Mouse (Mus musculus) kidney, postnatal 0 days (tissue): Measurements from ENCODE around the gene Etfbkmt. TPM values are rescaled to one million over a fixed set of nuclear protein-coding genes. Genes with fewer than 3 reads are reported as not detected.

Experiments used
- ATAC-seq: fragments of 200-750 bp; cut with Nextera tagmentation; replicated peaks from 2 replicates; pipeline ENCODE4 v1.8.0; 2017; ENCODE audit warnings: low read depth, moderate number of reproducible peaks, moderate TSS enrichment, moderate library complexity; ENCODE audit not compliant: low FRiP score
- DNase-seq: peaks from one replicate; pipeline ENCODE4 v3.0.0-alpha.2; 2016; ENCODE audit warnings: low spot score
- H3K27ac ChIP-seq: fragments of 300-500 bp; sonication (generic); 2 replicates; pipeline ENCODE4 v1.5.1; 2014; ENCODE audit warnings: mild to moderate bottlenecking
- H3K27me3 ChIP-seq: fragments of 300-500 bp; sonication (generic); 2 replicates; pipeline ENCODE4 v1.6.1; 2014; ENCODE audit warnings: low read length, mixed read lengths; ENCODE audit not compliant: insufficient read depth
- H3K36me3 ChIP-seq: fragments of 300-500 bp; sonication (generic); 2 replicates; pipeline ENCODE4 v1.6.1; 2014; ENCODE audit warnings: low read length, mixed read lengths; ENCODE audit not compliant: insufficient read depth
- H3K4me1 ChIP-seq: fragments of 300-500 bp; sonication (generic); replicated peaks from 2 replicates; pipeline ENCODE4 v1.6.1; 2014; ENCODE audit warnings: antibody characterized with exemption, low read length, mixed read lengths; ENCODE audit not compliant: insufficient read depth
- H3K4me2 ChIP-seq: fragments of 300-500 bp; sonication (generic); 2 replicates; pipeline ENCODE4 v1.6.1; 2014; ENCODE audit warnings: mild to moderate bottlenecking, low read length, moderate library complexity, mixed read lengths
- H3K4me3 ChIP-seq: fragments of 300-500 bp; sonication (generic); replicated peaks from 2 replicates; pipeline ENCODE4 v1.5.1; 2014; ENCODE audit warnings: low read depth, low read length
- H3K9ac ChIP-seq: fragments of 300-500 bp; sonication (generic); 2 replicates; pipeline ENCODE4 v1.6.1; 2014; ENCODE audit warnings: low read depth, low read length
- H3K9me3 ChIP-seq: fragments of 300-500 bp; sonication (generic); replicated peaks from 2 replicates; pipeline ENCODE4 v1.6.1; 2016; ENCODE audit warnings: low read length, inconsistent platforms, mixed read lengths
- CTCF ChIP-seq: IDR thresholded peaks from 2 replicates; pipeline ENCODE4 v1.5.1; 2016; ENCODE audit warnings: antibody characterized with exemption, low read depth, mild to moderate bottlenecking, moderate library complexity
- polyA plus RNA-seq: library from polyadenylated mRNA; unstranded; fragments of >200 nt; fragmentation: Nextera tagmentation; extraction: Ambion mirVana; gene quantifications from 2 replicates; pipeline ENCODE4 v1.2.1, GENCODE M21; 2015

Gene Etfbkmt
- polyA plus RNA-seq, 1 experiment from 2014 or later = 26.0 TPM

- DNase-seq (no peak), ATAC-seq (no peak)
- H3K4me3 ChIP-seq = no peak overlapping the region
- H3K4me2 ChIP-seq = no peak overlapping the region
- TF ChIP-seq CTCF = no peak
- no peaks in the 10 kb centered on the region for H3K27me3 ChIP-seq
- H3K27ac ChIP-seq = no peak overlapping the region
- H3K9ac ChIP-seq = no peak overlapping the region
- H3K4me1 ChIP-seq = no peaks in the 10 kb centered on the region; the same call in 1 of the 2 replicates
- no peaks in the 10 kb centered on the region for H3K36me3 ChIP-seq
- H3K9me3 ChIP-seq = no peaks in the 10 kb centered on the region
These were observed 58.9 kb downstream of the Etfbkmt start for GRCm38 (mm10) chr6:149198572-149198971.

Other genes starting within 250 kb of the Etfbkmt start
- gene Caprin2, start 243.6 kb upstream of the Etfbkmt start, polyA plus RNA-seq = 10.1 and 12.6 TPM in 2 replicates
- gene Sinhcaf, start 193.4 kb upstream of the Etfbkmt start, polyA plus RNA-seq = 103 and 107 TPM in 2 replicates
- gene Dennd5b, start 38.2 kb upstream of the Etfbkmt start, polyA plus RNA-seq = 4.6 and 5.0 TPM in 2 replicates
- not detected in 2 replicates for gene Gm10203, start 9.7 kb upstream of the Etfbkmt start, polyA plus RNA-seq
- gene Amn1, start 48.9 kb downstream of the Etfbkmt start, polyA plus RNA-seq = 34.3 and 36.0 TPM in 2 replicates
- 45.5 and 46.6 TPM in 2 replicates for gene Resf1, start 169.6 kb downstream of the Etfbkmt start, polyA plus RNA-seq